9 mouse cellular contexts compared by ENCODE assay signal in genomic region chr11:85972385-85972784, GRCm38 (mm10).
A peak's percentile ranks its signal among the peaks of the same experiment; 100 is the strongest.
DNase-seq lines count a peak whose midpoint lies in the region; ATAC-seq and TF ChIP-seq lines count a peak whose summit lies in the region.
"Had no signal": no experiment of that assay in that cellular context is flagged by ENCODE, and none has a peak within 500 bp of the region (broad histone marks: within the 10 kb centered on the region; RNA-seq: fewer than 3 reads in every experiment).

No protein-coding gene starts in this region.

- H3K4me1 ChIP-seq in heart, embryonic 12.5 days (replicated peaks) = no peaks in the 10 kb centered on the region
- peaks cover 2% of the 10 kb centered on the region; the same call in 1 of the 2 replicates for H3K4me1 ChIP-seq in lung, embryonic 16.5 days (replicated peaks; ENCODE audit: control insufficient read depth, insufficient read depth, low read length)
- H3K4me1 ChIP-seq: neural tube, embryonic 12.5 days had no signal

- peak; percentile 91 for DNase-seq in heart, adult 11 months
- DNase-seq in Patski (ENCODE audit: low read depth, low spot score) = no peak
- DNase-seq in cerebellum, postnatal 25 days = peak; percentile 60 to 75
- DNase-seq in gastrocnemius, adult 8-10 months (ENCODE audit: low spot score in 2 of 2) = peak; percentile 18 to 35
- peak; percentile 70 for DNase-seq in layer of hippocampus, adult 11-12 months (ENCODE audit: low spot score)
- peak; percentile 39 to 51 for DNase-seq in right cerebral cortex, postnatal 36 days (ENCODE audit: low spot score in 2 of 2)

- no peak for ATAC-seq in heart, embryonic 12.5 days (ENCODE audit: insufficient number of reproducible peaks, low FRiP score)
- ATAC-seq in Patski = no peak
- ATAC-seq in lung, embryonic 16.5 days (ENCODE audit: low read depth) = peak; percentile 65

- no peaks in the 10 kb centered on the region for H3K36me3 ChIP-seq in heart, embryonic 12.5 days
- H3K36me3 ChIP-seq in lung, embryonic 16.5 days (ENCODE audit: control insufficient read depth, insufficient read depth, low read length) = no peaks in the 10 kb centered on the region
- H3K36me3 ChIP-seq: neural tube, embryonic 12.5 days had no signal

- WGBS in heart, embryonic 12.5 days = 24% methylated on average over 7 of the region's 7 CpGs
- 19% methylated on average over 7 of the region's 7 CpGs for WGBS in lung, embryonic 16.5 days

- POLR2A ChIA-PET in Patski (lab: Charles Lee) = no interaction called here

- H3K27ac ChIP-seq in heart, embryonic 12.5 days (ENCODE audit: poor library complexity, severe bottlenecking) = no peak overlapping the region
- H3K27ac ChIP-seq in lung, embryonic 16.5 days (ENCODE audit: low read length) = no peak overlapping the region
- H3K27ac ChIP-seq: neural tube, embryonic 12.5 days had no signal

- H3K4me3 ChIP-seq in heart, embryonic 12.5 days = no peak overlapping the region
- H3K4me3 ChIP-seq in lung, embryonic 16.5 days (ENCODE audit: low read length) = no peak overlapping the region
- H3K4me3 ChIP-seq: neural tube, embryonic 12.5 days had no signal

- H3K9me3 ChIP-seq in heart, embryonic 12.5 days (replicated peaks) = no peaks in the 10 kb centered on the region
- H3K9me3 ChIP-seq in lung, embryonic 16.5 days (ENCODE audit: control insufficient read depth, low read length) = no peaks in the 10 kb centered on the region
- H3K9me3 ChIP-seq: neural tube, embryonic 12.5 days had no signal

- CTCF ChIA-PET in Patski (lab: Charles Lee) = interaction anchor here (0.6 to 2.5 kb wide), 14 partner anchors 10 to 128 kb away, joined by 3 to 9 read pairs (median 4); no protein-coding TSS in a partner anchor

- TF ChIP-seq CTCF in Patski (IDR thresholded peaks at IDR 0.05) = peak; percentile 87

- H3K4me2 ChIP-seq in heart, embryonic 12.5 days = no peak overlapping the region
- H3K4me2 ChIP-seq in lung, embryonic 16.5 days (ENCODE audit: low read depth, low read length) = no peak overlapping the region
- H3K4me2 ChIP-seq: neural tube, embryonic 12.5 days had no signal

- in situ Hi-C loops in Patski (cut with MboI; ENCODE audit: low pct_unique_long_range_greater_than_20kb) = loop anchor here (5.0 kb wide), 1 partner anchor 125 kb away; no protein-coding TSS in a partner anchor

- no peak overlapping the region for H3K9ac ChIP-seq in heart, embryonic 12.5 days
- no peak overlapping the region for H3K9ac ChIP-seq in lung, embryonic 16.5 days (ENCODE audit: low read length)
- H3K9ac ChIP-seq: neural tube, embryonic 12.5 days had no signal

- no peaks in the 10 kb centered on the region; the same call in 1 of the 2 replicates for H3K27me3 ChIP-seq in heart, embryonic 12.5 days (replicated peaks)
- peaks cover 24% of the 10 kb centered on the region for H3K27me3 ChIP-seq in Patski
- H3K27me3 ChIP-seq in lung, embryonic 16.5 days (ENCODE audit: control insufficient read depth, insufficient read depth, low read depth, low read length) = no peaks in the 10 kb centered on the region
- H3K27me3 ChIP-seq: neural tube, embryonic 12.5 days had no signal
